ENCODE assay signal across 12 mouse cellular contexts in genomic region chr1:161268884-161269283, GRCm38 (mm10). TPM values are rescaled to one million over a fixed set of nuclear protein-coding genes. Genes with fewer than 3 reads are reported as not detected.
DNase-seq lines count a peak whose midpoint lies in the region; ATAC-seq and TF ChIP-seq lines count a peak whose summit lies in the region.
"Had no signal": no experiment of that assay in that cellular context is flagged by ENCODE, and none has a peak within 500 bp of the region (broad histone marks: within the 10 kb centered on the region; RNA-seq: fewer than 3 reads in every experiment).

No protein-coding gene starts in this region.

- DNase-seq in adrenal gland, postnatal 14 days, result peak; percentile 47
- DNase-seq in adrenal gland, postnatal 25 days, result no peak
- DNase-seq in lung, adult 18-20 months, result peak; percentile 36 to 63
- DNase-seq in lung, postnatal 4 days, result no peak
- DNase-seq in right cerebral cortex, postnatal 36 days (ENCODE audit: low spot score in 2 of 2), result no peak
- DNase-seq: thymus, postnatal 4 days had no signal

- ATAC-seq in liver, embryonic 12.5 days, result peak; percentile 88
- no peak for ATAC-seq in hindbrain, embryonic 12.5 days (ENCODE audit: low FRiP score)
- ATAC-seq: Patski had no signal

- H3K4me1 ChIP-seq in liver, embryonic 12.5 days, result peaks cover 28% of the 10 kb centered on the region
- H3K4me1 ChIP-seq in small intestine, adult 2 months (ENCODE audit: control insufficient read depth, insufficient read depth, insufficient read length, low read length), result peaks cover 22% of the 10 kb centered on the region; the same call in 1 of the 2 replicates
- H3K4me1 ChIP-seq in hindbrain, embryonic 12.5 days, result no peaks in the 10 kb centered on the region
- H3K4me1 ChIP-seq: hindbrain, embryonic 10.5 days had no signal

- 26% methylated on average over 5 of the region's 5 CpGs for WGBS in liver, embryonic 12.5 days (ENCODE audit: insufficient replicate concordance)
- WGBS in small intestine, adult 2 months, result 19% methylated on average over 5 of the region's 5 CpGs
- WGBS in hindbrain, embryonic 12.5 days, result 69% methylated on average over 5 of the region's 5 CpGs

- peak overlapping the region; percentile 72 for H3K27ac ChIP-seq in liver, embryonic 12.5 days
- peak overlapping the region; percentile 39; the same call in 1 of the 2 replicates for H3K27ac ChIP-seq in small intestine, adult 2 months (ENCODE audit: insufficient read depth, low read depth, low read length)
- H3K27ac ChIP-seq in hindbrain, embryonic 12.5 days, result no peak overlapping the region
- H3K27ac ChIP-seq: hindbrain, embryonic 10.5 days; limb, embryonic 10.5 days had no signal

- TF ChIP-seq CTCF in small intestine, adult 2 months (IDR thresholded peaks at IDR 0.05; ENCODE audit: extremely low read depth, insufficient read length, insufficient replicate concordance, low read depth, low read length), result no peak

- no peaks in the 10 kb centered on the region for H3K9me3 ChIP-seq in liver, embryonic 12.5 days (replicated peaks)
- H3K9me3 ChIP-seq in hindbrain, embryonic 12.5 days (replicated peaks), result no peaks in the 10 kb centered on the region
- H3K9me3 ChIP-seq: hindbrain, embryonic 10.5 days; limb, embryonic 10.5 days had no signal

- H3K4me2 ChIP-seq in liver, embryonic 12.5 days, result peak overlapping the region; percentile 18; the same call in 1 of the 2 replicates
- no peak overlapping the region for H3K4me2 ChIP-seq in hindbrain, embryonic 12.5 days (replicated peaks)

- no peak overlapping the region; the same call in 1 of the 2 replicates for H3K9ac ChIP-seq in liver, embryonic 12.5 days
- H3K9ac ChIP-seq in hindbrain, embryonic 12.5 days, result no peak overlapping the region

- H3K27me3 ChIP-seq in liver, embryonic 12.5 days (replicated peaks), result no peaks in the 10 kb centered on the region
- no peaks in the 10 kb centered on the region for H3K27me3 ChIP-seq in small intestine, adult 2 months (ENCODE audit: control insufficient read depth, insufficient read depth, low read length)
- no peaks in the 10 kb centered on the region for H3K27me3 ChIP-seq in hindbrain, embryonic 12.5 days
- H3K27me3 ChIP-seq: Patski had no signal

- TF ChIP-seq POLR2A in small intestine, adult 2 months (IDR thresholded peaks at IDR 0.05; ENCODE audit: low read depth, low read length), result no peak

- no peaks in the 10 kb centered on the region for H3K36me3 ChIP-seq in liver, embryonic 12.5 days
- no peaks in the 10 kb centered on the region for H3K36me3 ChIP-seq in small intestine, adult 2 months (ENCODE audit: control insufficient read depth, insufficient read depth, low read length)
- no peaks in the 10 kb centered on the region for H3K36me3 ChIP-seq in hindbrain, embryonic 12.5 days
- H3K36me3 ChIP-seq: hindbrain, embryonic 10.5 days; limb, embryonic 10.5 days had no signal

- H3K4me3 ChIP-seq in liver, embryonic 12.5 days, result no peak overlapping the region
- no peak overlapping the region for H3K4me3 ChIP-seq in small intestine, adult 2 months (ENCODE audit: low read depth, low read length)
- H3K4me3 ChIP-seq in hindbrain, embryonic 12.5 days, result no peak overlapping the region
- H3K4me3 ChIP-seq: hindbrain, embryonic 10.5 days; limb, embryonic 10.5 days had no signal

RNA-seq across cellular contexts. Expression of gene Prdx6, which starts 17.9 kb away (rescaled TPM):
- 401 and 414 TPM in 2 replicates for total RNA-seq in adrenal gland, postnatal 14 days (2021)
- 485 and 567 TPM in 2 replicates for total RNA-seq in adrenal gland, postnatal 25 days (2021)
- polyA plus RNA-seq in liver, embryonic 12.5 days (2016; fragmentation: Nextera tagmentation; extraction: Ambion mirVana), result 467 and 508 TPM in 2 replicates
- polyA plus RNA-seq in small intestine, adult 2 months (2012; rRNA removed), result 52.8 and 59.5 TPM in 2 replicates
- 314 and 331 TPM in 2 replicates for polyA plus RNA-seq in hindbrain, embryonic 12.5 days (2016; fragmentation: Nextera tagmentation; extraction: Ambion mirVana)

Comparison
In these comparisons a context has a peak if more than half of its experiments do, and no peak if none do; other contexts are left out.
1. DNase-seq: peak in adrenal gland, postnatal 14 days (single experiment) and lung, adult 18-20 months (2 of 2); none in adrenal gland, postnatal 25 days (single experiment), lung, postnatal 4 days (0 of 2) and right cerebral cortex, postnatal 36 days (0 of 2).